Mouse (Mus musculus): ENCODE data around the gene Osgepl1.
"Not testable (repeated sequence)": the region's sequence is repeated elsewhere in the genome, so short reads cannot be mapped to it uniquely, and the experiment has no call there.

The Osgepl1 gene

GRCm38 (mm10) chr1:53312989-53313967, at the start of gene Osgepl1:
Gene Osgepl1, plus strand, starts transcription at chr1:53313624.
- peak; percentile 14 to 59 for DNase-seq (ENCODE audit: low read depth in 1 of 2, low spot score in 2 of 2)

- not testable (repeated sequence) for DNase-seq (ENCODE audit: low read depth in 1 of 2, low spot score in 2 of 2)
These were observed 48.3 kb upstream of the Osgepl1 start for GRCm38 (mm10) chr1:53264958-53265612.

- DNase-seq (ENCODE audit: low read depth in 1 of 2, low spot score in 2 of 2), result no peak
These were observed 43.5 kb upstream of the Osgepl1 start for GRCm38 (mm10) chr1:53269901-53270300.

GRCm38 (mm10) chr1:53272646-53273045, 40.8 kb upstream of the Osgepl1 start:
- no peak for DNase-seq (ENCODE audit: low read depth in 1 of 2, low spot score in 2 of 2)

GRCm38 (mm10) chr1:53291197-53291596, 22.2 kb upstream of the Osgepl1 start:
- no peak for DNase-seq (ENCODE audit: low read depth in 1 of 2, low spot score in 2 of 2)

GRCm38 (mm10) chr1:53296581-53297383, 16.6 kb upstream of the Osgepl1 start, which contains the start of the genes Pms1, Ormdl1 and Gm28778:
Gene Pms1, minus strand, starts transcription at chr1:53297018.
Gene Ormdl1, plus strand, starts transcription at chr1:53297095.
Gene Gm28778, plus strand, starts transcription at chr1:53297111.
- DNase-seq (ENCODE audit: low read depth in 1 of 2, low spot score in 2 of 2), result peak; percentile 74 to 82

- no peak for DNase-seq (ENCODE audit: low read depth in 1 of 2, low spot score in 2 of 2)
These were observed 12.9 kb upstream of the Osgepl1 start for GRCm38 (mm10) chr1:53300506-53300905.

- no peak for DNase-seq (ENCODE audit: low read depth in 1 of 2, low spot score in 2 of 2)
These were observed 8.4 kb downstream of the Osgepl1 start for GRCm38 (mm10) chr1:53321662-53322344.

GRCm38 (mm10) chr1:53323254-53323653, 9.8 kb downstream of the Osgepl1 start:
- no peak for DNase-seq (ENCODE audit: low read depth in 1 of 2, low spot score in 2 of 2)

- DNase-seq (ENCODE audit: low read depth in 1 of 2, low spot score in 2 of 2), result no peak
These were observed 10.9 kb downstream of the Osgepl1 start for GRCm38 (mm10) chr1:53324277-53324676.

- no peak for DNase-seq (ENCODE audit: low read depth in 1 of 2, low spot score in 2 of 2)
These were observed 11.5 kb downstream of the Osgepl1 start for GRCm38 (mm10) chr1:53324827-53325494.

GRCm38 (mm10) chr1:53333527-53333926, 20.1 kb downstream of the Osgepl1 start:
- DNase-seq (ENCODE audit: low read depth in 1 of 2, low spot score in 2 of 2), result not testable (repeated sequence)

GRCm38 (mm10) chr1:53335465-53335864, 22.0 kb downstream of the Osgepl1 start:
- DNase-seq (ENCODE audit: low read depth in 1 of 2, low spot score in 2 of 2), result no peak

- DNase-seq (ENCODE audit: low read depth in 1 of 2, low spot score in 2 of 2), result not testable (repeated sequence)
These were observed 24.0 kb downstream of the Osgepl1 start for GRCm38 (mm10) chr1:53337403-53337802.

GRCm38 (mm10) chr1:53341071-53341470, 27.6 kb downstream of the Osgepl1 start:
- no peak for DNase-seq (ENCODE audit: low read depth in 1 of 2, low spot score in 2 of 2)

GRCm38 (mm10) chr1:53352327-53353261, 39.2 kb downstream of the Osgepl1 start, which contains the start of the genes Asdurf, Gm28551 and Asnsd1:
Gene Asdurf, minus strand, starts transcription at chr1:53352619.
Gene Gm28551, minus strand, starts transcription at chr1:53352667.
Gene Asnsd1, minus strand, starts transcription at chr1:53352752.
- peak; percentile 96 to 97 for DNase-seq (ENCODE audit: low read depth in 1 of 2, low spot score in 2 of 2)

GRCm38 (mm10) chr1:53358988-53359387, 45.6 kb downstream of the Osgepl1 start:
- DNase-seq (ENCODE audit: low read depth in 1 of 2, low spot score in 2 of 2), result no peak
